Mouse (Mus musculus) bone marrow, adult 2 months (tissue): Measurements from ENCODE around the gene Dleu7.

Experiments
- CTCF ChIP-seq: fragments of 200-500 bp; IDR thresholded peaks from 2 replicates; pipeline ENCODE4 v1.5.1; 2011; ENCODE audit warnings: low read length, control low read depth; ENCODE audit not compliant: control insufficient read depth, insufficient read depth
- POLR2A ChIP-seq: fragments of 200-500 bp; IDR thresholded peaks from 2 replicates; pipeline ENCODE4 v1.6.1; 2011; ENCODE audit warnings: low read depth, mild to moderate bottlenecking, control low read depth, low read length, borderline replicate concordance; ENCODE audit not compliant: control insufficient read depth

DNA sequence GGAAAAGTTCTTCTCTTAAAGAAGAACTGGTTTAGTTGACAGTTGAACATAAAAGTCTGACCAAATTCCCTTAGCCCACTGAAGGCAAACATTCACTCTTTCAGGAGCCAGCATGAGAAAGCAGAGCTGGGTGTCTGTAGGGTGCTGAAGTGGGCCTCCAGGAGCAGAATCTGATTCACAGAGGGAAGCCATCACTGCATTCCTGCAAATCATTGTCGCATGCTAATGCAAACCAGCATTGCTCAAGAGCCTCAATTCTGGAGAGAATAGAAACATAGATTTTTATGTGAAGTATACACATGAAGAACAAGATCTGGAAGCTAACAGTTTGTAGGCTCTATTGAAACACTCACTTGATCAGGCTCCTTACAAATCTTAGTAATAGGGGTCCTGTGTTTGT lies 57.6 kb downstream of the Dleu7 start:
- TF ChIP-seq CTCF (no peak), POLR2A (no peak)
